Mouse (Mus musculus): ENCODE measurements around the gene Ccdc15.

Ccdc15 gene

GRCm38 (mm10) chr9:37347988-37348642, at the start of gene Ccdc15:
TSS of gene Ccdc15 (minus strand) at chr9:37348432.
- peak; percentile 98 for DNase-seq

- no peak for DNase-seq
Observed at GRCm38 (mm10) chr9:37393482-37394131, 45.4 kb upstream of the Ccdc15 start.

- no peak for DNase-seq
Observed at GRCm38 (mm10) chr9:37392071-37392470, 43.8 kb upstream of the Ccdc15 start.

GRCm38 (mm10) chr9:37390891-37391290, 42.7 kb upstream of the Ccdc15 start:
- DNase-seq, result no peak

- DNase-seq, result peak; percentile 29
Observed at GRCm38 (mm10) chr9:37384284-37385182, 36.3 kb upstream of the Ccdc15 start.

- DNase-seq, result no peak
Observed at GRCm38 (mm10) chr9:37383161-37383560, 34.9 kb upstream of the Ccdc15 start.

GRCm38 (mm10) chr9:37375718-37376117, 27.5 kb upstream of the Ccdc15 start:
- DNase-seq, result no peak

GRCm38 (mm10) chr9:37371232-37371801, 23.1 kb upstream of the Ccdc15 start:
- DNase-seq, result no peak

GRCm38 (mm10) chr9:37368860-37369259, 20.6 kb upstream of the Ccdc15 start:
- no peak for DNase-seq

GRCm38 (mm10) chr9:37368081-37368830, 20.0 kb upstream of the Ccdc15 start:
- DNase-seq, result no peak

- DNase-seq, result no peak
Observed at GRCm38 (mm10) chr9:37367301-37368080, 19.3 kb upstream of the Ccdc15 start, which contains the start of gene Hepacam. TSS of gene Hepacam (plus strand) at chr9:37367351.

GRCm38 (mm10) chr9:37365706-37366105, 17.5 kb upstream of the Ccdc15 start:
- DNase-seq, result no peak

GRCm38 (mm10) chr9:37364392-37364791, 16.2 kb upstream of the Ccdc15 start:
- DNase-seq, result no peak

- DNase-seq, result no peak
Observed at GRCm38 (mm10) chr9:37363551-37363950, 15.3 kb upstream of the Ccdc15 start.

GRCm38 (mm10) chr9:37362881-37363280, 14.6 kb upstream of the Ccdc15 start:
- DNase-seq, result no peak

- no peak for DNase-seq
Observed at GRCm38 (mm10) chr9:37362084-37362483, 13.9 kb upstream of the Ccdc15 start.

GRCm38 (mm10) chr9:37359331-37360220, 11.3 kb upstream of the Ccdc15 start:
- DNase-seq, result peak; percentile 36

GRCm38 (mm10) chr9:37358713-37359330, 10.6 kb upstream of the Ccdc15 start:
- DNase-seq, result no peak

GRCm38 (mm10) chr9:37354485-37354884, 6.3 kb upstream of the Ccdc15 start:
- no peak for DNase-seq

- DNase-seq, result no peak
Observed at GRCm38 (mm10) chr9:37351266-37351665, 3.0 kb upstream of the Ccdc15 start.

Measured in right cerebral cortex, postnatal 14 days (tissue).